Mouse (Mus musculus): Measurements from ENCODE around the gene Rara. TPM values are rescaled to one million over a fixed set of nuclear protein-coding genes. Genes with fewer than 3 reads are reported as not detected.

Rara gene
- polyA plus RNA-seq, 1 experiment from 2014 or later = 9.1 TPM

Other genes with a start within 250 kb of the Rara start
- gene Psmd3, start 245.3 kb upstream of the Rara start, polyA plus RNA-seq (2015; fragmentation: Nextera tagmentation; extraction: Ambion mirVana) = 174 and 190 TPM in 2 replicates
- gene Csf3, start 226.6 kb upstream of the Rara start, polyA plus RNA-seq (2015; fragmentation: Nextera tagmentation; extraction: Ambion mirVana) = not detected in 2 replicates
- 83.5 and 90.3 TPM in 2 replicates for gene Med24, start 198.4 kb upstream of the Rara start, polyA plus RNA-seq (2015; fragmentation: Nextera tagmentation; extraction: Ambion mirVana)
- 99.6 and 106 TPM in 2 replicates for gene Thra, start 187.2 kb upstream of the Rara start, polyA plus RNA-seq (2015; fragmentation: Nextera tagmentation; extraction: Ambion mirVana)
- 1.2 and 1.9 TPM in 2 replicates for gene Nr1d1, start 152.5 kb upstream of the Rara start, polyA plus RNA-seq (2015; fragmentation: Nextera tagmentation; extraction: Ambion mirVana)
- gene Msl1, start 132.3 kb upstream of the Rara start, polyA plus RNA-seq (2015; fragmentation: Nextera tagmentation; extraction: Ambion mirVana) = 34.2 and 34.5 TPM in 2 replicates
- 52.6 and 57.6 TPM in 2 replicates for gene Casc3, start 122.9 kb upstream of the Rara start, polyA plus RNA-seq (2015; fragmentation: Nextera tagmentation; extraction: Ambion mirVana)
- gene Rapgefl1, start 91.0 kb upstream of the Rara start, polyA plus RNA-seq (2015; fragmentation: Nextera tagmentation; extraction: Ambion mirVana) = 4.7 and 5.8 TPM in 2 replicates
- 4.9 and 5.2 TPM in 2 replicates for gene Wipf2, start 64.2 kb upstream of the Rara start, polyA plus RNA-seq (2015; fragmentation: Nextera tagmentation; extraction: Ambion mirVana)
- gene Cdc6, start 20.0 kb upstream of the Rara start, polyA plus RNA-seq (2015; fragmentation: Nextera tagmentation; extraction: Ambion mirVana) = 10.6 and 11.3 TPM in 2 replicates
- gene Gjd3, start 55.2 kb downstream of the Rara start, polyA plus RNA-seq (2015; fragmentation: Nextera tagmentation; extraction: Ambion mirVana) = 0.58 and 0.99 TPM in 2 replicates
- gene Top2a, start 96.4 kb downstream of the Rara start, polyA plus RNA-seq (2015; fragmentation: Nextera tagmentation; extraction: Ambion mirVana) = 118 and 125 TPM in 2 replicates
- 120 and 125 TPM in 2 replicates for gene Igfbp4, start 113.4 kb downstream of the Rara start, polyA plus RNA-seq (2015; fragmentation: Nextera tagmentation; extraction: Ambion mirVana)
- 0.10 and 0.16 TPM in 2 replicates for gene Tns4, start 161.5 kb downstream of the Rara start, polyA plus RNA-seq (2015; fragmentation: Nextera tagmentation; extraction: Ambion mirVana)
- not detected in 2 replicates for gene Ccr7, start 227.3 kb downstream of the Rara start, polyA plus RNA-seq (2015; fragmentation: Nextera tagmentation; extraction: Ambion mirVana)

Data from midbrain, embryonic 13.5 days (tissue).